Mouse (Mus musculus) kidney, postnatal 0 days (tissue): Measurements from ENCODE around the gene Ctnnbip1. TPM values are rescaled to one million over a fixed set of nuclear protein-coding genes. Genes with fewer than 3 reads are reported as not detected.

Experiments
- ATAC-seq: fragments of 200-750 bp; cut with Nextera tagmentation; replicated peaks from 2 replicates; pipeline ENCODE4 v1.8.0; 2017; ENCODE audit warnings: low read depth, moderate number of reproducible peaks, moderate TSS enrichment, moderate library complexity; ENCODE audit not compliant: low FRiP score
- DNase-seq: peaks from one replicate; pipeline ENCODE4 v3.0.0-alpha.2; 2016; ENCODE audit warnings: low spot score
- H3K27ac ChIP-seq: fragments of 300-500 bp; sonication (generic); 2 replicates; pipeline ENCODE4 v1.5.1; 2014; ENCODE audit warnings: mild to moderate bottlenecking
- H3K27me3 ChIP-seq: fragments of 300-500 bp; sonication (generic); 2 replicates; pipeline ENCODE4 v1.6.1; 2014; ENCODE audit warnings: low read length, mixed read lengths; ENCODE audit not compliant: insufficient read depth
- H3K36me3 ChIP-seq: fragments of 300-500 bp; sonication (generic); 2 replicates; pipeline ENCODE4 v1.6.1; 2014; ENCODE audit warnings: low read length, mixed read lengths; ENCODE audit not compliant: insufficient read depth
- H3K4me1 ChIP-seq: fragments of 300-500 bp; sonication (generic); replicated peaks from 2 replicates; pipeline ENCODE4 v1.6.1; 2014; ENCODE audit warnings: antibody characterized with exemption, low read length, mixed read lengths; ENCODE audit not compliant: insufficient read depth
- H3K4me2 ChIP-seq: fragments of 300-500 bp; sonication (generic); 2 replicates; pipeline ENCODE4 v1.6.1; 2014; ENCODE audit warnings: mild to moderate bottlenecking, low read length, moderate library complexity, mixed read lengths
- H3K4me3 ChIP-seq: fragments of 300-500 bp; sonication (generic); replicated peaks from 2 replicates; pipeline ENCODE4 v1.5.1; 2014; ENCODE audit warnings: low read depth, low read length
- H3K9ac ChIP-seq: fragments of 300-500 bp; sonication (generic); 2 replicates; pipeline ENCODE4 v1.6.1; 2014; ENCODE audit warnings: low read depth, low read length
- H3K9me3 ChIP-seq: fragments of 300-500 bp; sonication (generic); replicated peaks from 2 replicates; pipeline ENCODE4 v1.6.1; 2016; ENCODE audit warnings: low read length, inconsistent platforms, mixed read lengths
- CTCF ChIP-seq: IDR thresholded peaks from 2 replicates; pipeline ENCODE4 v1.5.1; 2016; ENCODE audit warnings: antibody characterized with exemption, low read depth, mild to moderate bottlenecking, moderate library complexity
- WGBS: fragments of 180-500 bp; shearing (Covaris S2); extraction: QIAGEN DNeasy Blood & Tissue Kit; methylation state at CpG from one replicate; pipeline ENCODE4 v1.1.7; 2014; 5-methylcytosine and 5-hydroxymethylcytosine counted together
- polyA plus RNA-seq: library from polyadenylated mRNA; unstranded; fragments of >200 nt; fragmentation: Nextera tagmentation; extraction: Ambion mirVana; gene quantifications from 2 replicates; pipeline ENCODE4 v1.2.1, GENCODE M21; 2015

Gene Ctnnbip1
- polyA plus RNA-seq, 1 experiment from 2014 or later: 63.3 TPM

DNA sequence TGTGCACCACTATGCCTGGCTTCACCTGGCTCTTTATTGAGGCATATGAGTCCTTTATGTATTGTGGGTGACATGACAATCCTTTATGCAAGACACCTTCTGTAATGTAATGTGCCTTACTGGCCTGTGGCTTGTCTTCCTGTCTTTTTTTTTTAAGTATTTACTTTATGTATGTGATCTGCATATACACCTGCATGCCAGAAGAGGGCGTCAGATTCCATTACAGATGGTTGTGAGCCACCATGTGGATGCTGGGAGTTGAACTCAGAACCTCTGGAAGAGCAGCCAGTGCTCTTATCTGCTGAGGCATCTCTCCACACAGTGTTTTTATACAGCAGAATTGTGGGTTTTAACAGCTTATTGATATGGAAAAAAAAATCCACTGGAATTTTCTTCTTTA, 85.8 kb downstream of the Ctnnbip1 start:
- no peak for TF ChIP-seq CTCF
- DNase-seq: no peak

GRCm38 (mm10) chr4:149604518-149604917, 86.5 kb downstream of the Ctnnbip1 start:
- H3K36me3 ChIP-seq: no peaks in the 10 kb centered on the region
- peak; percentile 34 for TF ChIP-seq CTCF
- 83% methylated on average over 3 of the region's 3 CpGs for WGBS
- no peaks in the 10 kb centered on the region for H3K27me3 ChIP-seq
- H3K4me1 ChIP-seq: peaks cover 3% of the 10 kb centered on the region; the same call in 1 of the 2 replicates
- no peak overlapping the region for H3K27ac ChIP-seq
- no peak for DNase-seq
- H3K9me3 ChIP-seq: no peaks in the 10 kb centered on the region
- H3K4me2 ChIP-seq: no peak overlapping the region
- no peak overlapping the region for H3K9ac ChIP-seq
- ATAC-seq: no peak
- no peak overlapping the region for H3K4me3 ChIP-seq

More for the DNA sequence above, 85.8 kb downstream of the Ctnnbip1 start:
- Histone ChIP-seq H3K4me1 (peaks cover 3% of the 10 kb centered on the region; the same call in 1 of the 2 replicates), H3K36me3 (no peaks in the 10 kb centered on the region), H3K9ac (no peak overlapping the region), H3K4me3 (no peak overlapping the region), H3K9me3 (no peaks in the 10 kb centered on the region), H3K4me2 (no peak overlapping the region), H3K27ac (no peak overlapping the region), H3K27me3 (no peaks in the 10 kb centered on the region)
- 76% methylated on average over 1 of the region's 1 CpGs for WGBS
- no peak for ATAC-seq

DNA sequence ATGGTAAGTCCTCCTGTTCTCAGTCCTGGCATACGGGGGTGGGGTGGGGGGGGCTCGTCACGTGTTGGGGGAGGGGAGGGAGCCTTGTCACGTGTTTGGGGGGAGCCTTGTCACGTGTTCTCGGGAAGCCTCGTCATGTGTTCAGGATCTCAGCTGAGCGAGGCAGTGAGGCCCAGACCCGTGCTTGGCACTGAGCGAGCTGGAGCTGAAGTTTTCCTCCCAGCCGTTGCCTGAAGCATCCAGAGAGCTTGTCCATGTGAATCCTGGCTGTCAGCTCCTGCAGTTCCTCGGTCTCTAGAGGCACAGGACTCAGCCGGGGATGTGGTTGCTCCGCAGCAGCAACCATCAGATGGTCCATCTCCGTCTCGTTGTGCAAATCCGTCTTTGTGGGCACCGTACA, 88.0 kb downstream of the Ctnnbip1 start:
- Histone ChIP-seq H3K9ac (no peak overlapping the region), H3K9me3 (no peaks in the 10 kb centered on the region), H3K4me3 (no peak overlapping the region), H3K27ac (no peak overlapping the region), H3K27me3 (no peaks in the 10 kb centered on the region), H3K4me1 (peaks cover 3% of the 10 kb centered on the region; the same call in 1 of the 2 replicates), H3K4me2 (no peak overlapping the region), H3K36me3 (no peaks in the 10 kb centered on the region)
- 85% methylated on average over 17 of the region's 18 CpGs for WGBS
- no peak for TF ChIP-seq CTCF
- ATAC-seq: no peak
- DNase-seq: no peak

DNA sequence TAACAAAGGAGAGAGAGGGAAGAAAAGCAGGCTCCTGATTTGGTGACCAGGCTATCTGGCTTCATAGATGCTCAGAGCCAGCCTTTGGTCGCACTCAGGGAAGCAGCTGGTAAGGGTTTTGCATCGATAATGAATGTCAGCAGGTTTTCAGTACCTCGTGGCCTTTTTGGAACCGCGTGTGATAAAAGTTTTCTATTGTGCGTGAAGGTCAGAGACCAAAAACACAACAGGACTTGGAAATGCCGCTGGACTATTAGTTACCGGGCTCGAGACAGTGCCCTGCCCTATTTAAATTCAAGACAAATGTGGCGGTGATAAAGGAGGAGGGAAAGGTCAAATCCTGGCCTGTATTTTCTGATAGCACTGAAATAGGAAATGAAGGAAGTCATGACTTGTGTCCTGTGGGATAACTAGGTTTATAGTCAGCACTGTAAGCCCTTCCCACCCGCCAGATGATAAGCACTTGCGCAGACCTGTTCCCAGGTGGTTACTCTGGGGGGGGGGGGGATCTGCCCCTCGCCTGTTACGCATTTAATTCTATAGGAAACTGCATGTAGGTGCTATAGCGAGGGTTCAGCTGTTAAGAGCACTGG, 88.8 kb downstream of the Ctnnbip1 start:
- TF ChIP-seq CTCF: no peak
- ATAC-seq: no peak

DNA sequence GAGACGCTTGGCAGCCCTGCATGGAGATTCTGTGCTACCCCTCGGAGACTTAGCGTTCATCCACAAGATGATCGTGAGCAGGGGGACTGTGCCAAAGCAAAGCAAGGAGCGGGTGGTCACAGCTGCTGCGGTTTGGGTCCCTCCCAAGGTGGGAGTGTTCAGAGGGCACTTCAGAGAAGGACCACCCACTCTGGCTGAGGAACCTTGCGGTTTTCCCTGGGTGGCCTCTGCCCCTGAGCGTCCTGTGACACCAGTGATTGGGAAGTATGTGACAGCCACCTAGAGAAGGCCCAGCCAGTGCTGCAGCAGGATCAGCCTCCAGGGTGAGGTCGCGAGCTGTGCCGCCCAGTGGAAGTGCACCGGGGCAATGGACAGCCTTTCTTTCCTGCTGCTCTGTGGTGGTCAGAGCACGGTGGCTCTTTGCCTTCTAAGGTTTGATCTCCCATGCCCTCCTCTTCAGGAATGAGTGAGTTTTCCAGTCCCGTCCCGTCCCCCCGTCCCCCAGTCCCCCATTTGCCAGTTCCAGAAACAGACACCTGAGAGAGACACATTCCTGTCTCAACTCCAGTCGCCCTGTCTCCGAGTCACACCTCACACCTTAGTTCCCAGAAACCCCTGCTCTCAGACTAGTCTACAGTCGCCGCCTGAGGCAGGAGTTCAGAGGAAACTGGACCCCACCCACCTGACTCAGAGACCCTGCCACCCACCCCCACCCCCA, 89.7 kb downstream of the Ctnnbip1 start:
- Histone ChIP-seq H3K9me3 (no peaks in the 10 kb centered on the region), H3K27me3 (no peaks in the 10 kb centered on the region), H3K9ac (no peak overlapping the region), H3K4me3 (no peak overlapping the region), H3K27ac (no peak overlapping the region), H3K4me2 (no peak overlapping the region), H3K4me1 (no peaks in the 10 kb centered on the region; the same call in 1 of the 2 replicates), H3K36me3 (no peaks in the 10 kb centered on the region)
- 0 out of 2 replicates have a peak, but pooled peaks have one; percentile 10 for TF ChIP-seq CTCF
- WGBS: 35% methylated on average over 20 of the region's 20 CpGs
- peak; percentile 43 for ATAC-seq
- DNase-seq: peak; percentile 40

More for the DNA sequence above, 88.8 kb downstream of the Ctnnbip1 start:
- Histone ChIP-seq H3K9me3 (no peaks in the 10 kb centered on the region), H3K27ac (no peak overlapping the region), H3K36me3 (no peaks in the 10 kb centered on the region), H3K9ac (no peak overlapping the region), H3K27me3 (no peaks in the 10 kb centered on the region), H3K4me3 (no peak overlapping the region), H3K4me2 (no peak overlapping the region), H3K4me1 (no peaks in the 10 kb centered on the region; the same call in 1 of the 2 replicates)
- WGBS: 64% methylated on average over 14 of the region's 15 CpGs
- DNase-seq: no peak

GRCm38 (mm10) chr4:149608309-149608638, 90.2 kb downstream of the Ctnnbip1 start:
- no peaks in the 10 kb centered on the region for H3K36me3 ChIP-seq
- no peak for TF ChIP-seq CTCF
- no peaks in the 10 kb centered on the region; the same call in 1 of the 2 replicates for H3K4me1 ChIP-seq
- no peak for ATAC-seq
- no peak overlapping the region for H3K4me2 ChIP-seq
- no peaks in the 10 kb centered on the region for H3K9me3 ChIP-seq
- no peaks in the 10 kb centered on the region for H3K27me3 ChIP-seq
- H3K4me3 ChIP-seq: no peak overlapping the region
- H3K9ac ChIP-seq: no peak overlapping the region
- 82% methylated on average over 6 of the region's 6 CpGs for WGBS
- no peak overlapping the region for H3K27ac ChIP-seq
- no peak for DNase-seq
